Mouse (Mus musculus) forebrain, embryonic 10.5 days (tissue): ENCODE results near the gene Slc25a17. TPM values are rescaled to one million over a fixed set of nuclear protein-coding genes. Genes with fewer than 3 reads are reported as not detected.
A peak's percentile ranks its signal among the peaks of the same experiment; 100 is the strongest.

Experiments
- DNase-seq: peaks from one replicate; pipeline ENCODE4 v3.0.0-alpha.2; 2017; ENCODE audit warnings: low spot score; ENCODE audit errors: extremely low spot score
- H3K27ac ChIP-seq: fragments of 300-500 bp; sonication (generic); 2 replicates; pipeline ENCODE4 v1.5.1; 2016; ENCODE audit warnings: mild to moderate bottlenecking
- H3K27me3 ChIP-seq: fragments of 300-500 bp; sonication (generic); 2 replicates; pipeline ENCODE4 v1.6.1; 2016; ENCODE audit warnings: mild to moderate bottlenecking; ENCODE audit not compliant: poor library complexity, severe bottlenecking
- H3K36me3 ChIP-seq: fragments of 300-500 bp; sonication (generic); replicated peaks from 2 replicates; pipeline ENCODE4 v1.6.1; 2016; ENCODE audit warnings: mild to moderate bottlenecking, moderate library complexity
- H3K4me1 ChIP-seq: fragments of 300-500 bp; sonication (generic); 2 replicates; pipeline ENCODE4 v1.6.1; 2016
- H3K4me3 ChIP-seq: fragments of 300-500 bp; sonication (generic); 2 replicates; pipeline ENCODE4 v1.5.1; 2016; ENCODE audit warnings: mild to moderate bottlenecking, moderate library complexity
- H3K9me3 ChIP-seq: fragments of 300-500 bp; sonication (generic); 2 replicates; pipeline ENCODE4 v1.6.1; 2016; ENCODE audit warnings: mild to moderate bottlenecking, moderate library complexity
- WGBS: fragments of 180-500 bp; shearing (Covaris S2); methylation state at CpG from one replicate; pipeline ENCODE4 v1.1.7; 2016; 5-methylcytosine and 5-hydroxymethylcytosine counted together
- polyA plus RNA-seq: library from polyadenylated mRNA; unstranded; fragments of >200 nt; fragmentation: Nextera tagmentation; extraction: Ambion mirVana; gene quantifications from 2 replicates; pipeline ENCODE4 v1.2.1, GENCODE M21; 2016

Slc25a17 gene
- 82.5 and 83.3 TPM in 2 replicates for polyA plus RNA-seq

GRCm38 (mm10) chr15:81360345-81361021 is at the start of gene Slc25a17:
Gene Slc25a17 (minus strand): TSS chr15:81360812.
- peak; percentile 96 for DNase-seq
- peak within 1 kb of the TSS; percentile 91 for H3K27ac ChIP-seq
- under 1% methylated on average over 30 of the region's 30 CpGs for WGBS
- H3K36me3 ChIP-seq, result peaks cover 35% of the 10 kb centered on the region
- no peaks in the 10 kb centered on the region for H3K27me3 ChIP-seq
- no peaks in the 10 kb centered on the region for H3K9me3 ChIP-seq
- H3K4me3 ChIP-seq, result peak within 1 kb of the TSS; percentile 78
- peaks cover 46% of the 10 kb centered on the region for H3K4me1 ChIP-seq

DNA sequence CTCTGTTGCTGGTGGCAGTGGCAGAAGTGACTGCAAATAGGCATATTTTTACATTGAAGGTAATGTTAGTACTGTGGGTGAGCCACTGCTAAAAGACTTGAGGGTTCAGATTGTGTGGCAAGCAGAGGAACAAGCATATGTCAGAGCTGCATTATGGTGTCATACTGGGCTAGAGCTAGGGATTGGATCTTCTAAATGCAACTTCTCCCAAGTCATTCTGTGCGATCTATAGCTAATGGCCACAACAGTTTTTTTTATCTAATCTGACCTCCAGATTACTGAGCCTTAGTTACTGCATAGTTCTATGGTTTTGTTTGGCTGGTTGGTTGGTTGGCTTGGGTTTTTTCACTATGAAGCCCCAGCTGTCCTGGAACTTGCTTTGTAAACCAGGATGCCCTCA is 47.6 kb upstream of the Slc25a17 start, which contains the start of gene Dnajb7:
Gene Dnajb7 (minus strand): TSS at position 101 of the 400 bp plus-strand sequence.
- H3K36me3 ChIP-seq, result peaks cover 2% of the 10 kb centered on the region; the same call in 1 of the 2 replicates
- 96% methylated on average over 1 of the region's 1 CpGs for WGBS
- no peaks in the 10 kb centered on the region for H3K27me3 ChIP-seq
- H3K27ac ChIP-seq, result no peak within 1 kb of the TSS
- H3K4me1 ChIP-seq, result no peaks in the 10 kb centered on the region
- H3K9me3 ChIP-seq, result no peaks in the 10 kb centered on the region
- no peak within 1 kb of the TSS for H3K4me3 ChIP-seq
- DNase-seq, result no peak

- 89% methylated on average over 3 of the region's 3 CpGs for WGBS
- no peak overlapping the region for H3K4me3 ChIP-seq
Measured at GRCm38 (mm10) chr15:81405008-81405407, 44.4 kb upstream of the Slc25a17 start.

DNA sequence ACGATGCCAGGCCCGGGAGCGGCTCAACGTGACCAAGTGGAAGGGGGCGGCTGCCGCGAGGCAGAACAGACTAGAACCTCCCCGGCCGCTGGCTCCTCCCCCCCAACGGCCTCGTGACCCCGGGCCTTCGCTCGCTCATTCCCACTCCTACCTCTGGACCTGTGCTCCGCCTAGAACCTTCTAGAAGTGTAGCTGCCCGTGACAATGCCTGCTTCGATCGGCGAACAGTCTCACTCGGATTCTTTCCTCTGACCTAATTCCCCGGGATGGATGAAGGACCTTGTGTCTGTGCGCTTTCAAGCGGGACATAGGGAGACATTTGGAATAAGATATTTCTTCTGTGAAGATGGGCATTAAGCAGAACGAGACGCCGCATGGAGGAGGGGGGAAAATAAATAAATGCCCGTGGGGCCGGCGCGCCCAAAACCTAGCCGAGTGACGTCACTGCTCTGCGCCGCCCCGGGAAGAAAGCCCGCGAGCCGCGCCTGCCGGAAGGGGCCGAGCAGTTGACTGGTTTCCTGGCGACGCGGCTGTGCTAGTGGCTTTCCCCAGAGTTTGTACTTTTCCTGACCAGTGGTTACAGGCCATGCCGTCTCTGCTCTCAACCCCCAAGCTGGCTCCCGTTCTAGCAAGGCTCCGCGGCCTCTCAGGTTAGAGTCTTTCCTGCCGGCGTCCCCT is 39.2 kb upstream of the Slc25a17 start, which contains the start of the genes St13 and Xpnpep3:
Gene St13 (minus strand): TSS at position 440 of the 678 bp plus-strand sequence.
Gene Xpnpep3 (plus strand): TSS at position 501 of the 678 bp plus-strand sequence.
- peak; percentile 92 for DNase-seq
- Histone ChIP-seq H3K27ac (peak within 1 kb of the TSS; percentile 97), H3K4me1 (peaks cover 30% of the 10 kb centered on the region), H3K27me3 (no peaks in the 10 kb centered on the region), H3K36me3 (peaks cover 30% of the 10 kb centered on the region), H3K4me3 (peak within 1 kb of the TSS; percentile 90), H3K9me3 (no peaks in the 10 kb centered on the region)
- WGBS, result under 1% methylated on average over 50 of the region's 50 CpGs

More at GRCm38 (mm10) chr15:81405008-81405407, 44.4 kb upstream of the Slc25a17 start:
- H3K36me3 ChIP-seq, result peaks cover 7% of the 10 kb centered on the region; the same call in 1 of the 2 replicates
- no peak overlapping the region for H3K27ac ChIP-seq
- no peaks in the 10 kb centered on the region for H3K9me3 ChIP-seq
- no peaks in the 10 kb centered on the region for H3K27me3 ChIP-seq
- peaks cover 12% of the 10 kb centered on the region for H3K4me1 ChIP-seq
- DNase-seq, result no peak

DNA sequence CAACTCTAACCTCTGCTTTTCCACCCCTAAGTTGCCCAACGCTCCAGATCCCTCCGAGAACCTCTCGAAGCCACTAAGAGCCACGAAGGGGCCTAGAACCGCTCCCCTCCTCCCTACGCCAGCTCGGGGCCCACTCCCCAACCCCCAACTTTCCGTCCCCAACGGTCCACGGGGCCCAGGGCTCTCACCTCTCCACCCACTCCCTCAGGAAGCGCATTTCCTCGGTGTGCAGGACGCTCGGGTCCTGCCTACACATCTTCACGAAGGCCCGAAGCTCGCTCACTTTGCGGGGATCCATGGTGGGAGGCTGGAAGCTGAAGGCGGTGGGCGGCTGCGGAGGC is 38.7 kb upstream of the Slc25a17 start:
- H3K27me3 ChIP-seq, result no peaks in the 10 kb centered on the region
- H3K4me1 ChIP-seq, result peaks cover 30% of the 10 kb centered on the region
- H3K36me3 ChIP-seq, result peaks cover 33% of the 10 kb centered on the region
- H3K4me3 ChIP-seq, result peak overlapping the region; percentile 90
- no peaks in the 10 kb centered on the region for H3K9me3 ChIP-seq
- DNase-seq, result no peak
- WGBS, result under 1% methylated on average over 21 of the region's 21 CpGs
- H3K27ac ChIP-seq, result peak overlapping the region; percentile 97

GRCm38 (mm10) chr15:81398189-81398588 is 37.6 kb upstream of the Slc25a17 start:
- peaks cover 30% of the 10 kb centered on the region for H3K4me1 ChIP-seq
- peaks cover 43% of the 10 kb centered on the region for H3K36me3 ChIP-seq
- H3K27ac ChIP-seq, result peak overlapping the region; percentile 97; the same call in 1 of the 2 replicates
- H3K9me3 ChIP-seq, result no peaks in the 10 kb centered on the region
- no peaks in the 10 kb centered on the region for H3K27me3 ChIP-seq
- H3K4me3 ChIP-seq, result peak overlapping the region; percentile 90
- no peak for DNase-seq

DNA sequence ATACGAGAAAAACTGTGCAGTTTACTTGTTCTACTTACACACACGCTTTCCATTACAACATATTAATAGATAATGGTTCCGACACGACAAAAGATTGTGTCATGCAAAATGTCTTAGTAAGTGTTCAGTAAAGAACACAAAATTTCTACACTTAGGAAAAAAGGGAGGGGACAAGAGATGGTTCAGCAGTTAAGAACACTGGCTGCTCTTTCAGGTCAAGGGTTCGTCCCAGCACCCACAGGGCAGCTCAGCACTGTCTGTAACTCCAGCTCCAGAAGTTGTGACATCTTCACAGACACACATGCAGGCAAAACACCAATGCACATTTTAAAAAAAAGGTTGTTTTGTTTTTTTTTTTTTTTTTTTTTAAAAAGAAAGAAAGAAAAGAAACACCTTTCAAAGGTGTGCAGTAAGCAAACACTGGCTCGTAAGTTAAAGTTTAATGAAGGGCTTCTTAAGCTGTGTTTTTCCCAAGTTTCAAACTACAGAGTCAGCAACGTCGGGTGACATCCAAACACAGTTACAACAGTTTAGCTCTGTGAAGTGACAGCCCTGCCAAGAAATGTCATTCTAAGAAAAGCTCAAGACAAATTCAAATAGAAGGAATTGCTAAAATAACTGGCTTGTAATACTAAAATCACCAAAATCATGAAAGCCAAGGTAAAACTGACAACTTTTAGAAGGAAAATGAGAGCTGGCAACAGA is 33.8 kb upstream of the Slc25a17 start:
- Histone ChIP-seq H3K27me3 (no peaks in the 10 kb centered on the region), H3K9me3 (no peaks in the 10 kb centered on the region), H3K27ac (no peak overlapping the region), H3K4me3 (no peak overlapping the region), H3K4me1 (peaks cover 18% of the 10 kb centered on the region), H3K36me3 (peaks cover 77% of the 10 kb centered on the region)
- WGBS, result 92% methylated on average over 8 of the region's 8 CpGs
- no peak for DNase-seq

DNA sequence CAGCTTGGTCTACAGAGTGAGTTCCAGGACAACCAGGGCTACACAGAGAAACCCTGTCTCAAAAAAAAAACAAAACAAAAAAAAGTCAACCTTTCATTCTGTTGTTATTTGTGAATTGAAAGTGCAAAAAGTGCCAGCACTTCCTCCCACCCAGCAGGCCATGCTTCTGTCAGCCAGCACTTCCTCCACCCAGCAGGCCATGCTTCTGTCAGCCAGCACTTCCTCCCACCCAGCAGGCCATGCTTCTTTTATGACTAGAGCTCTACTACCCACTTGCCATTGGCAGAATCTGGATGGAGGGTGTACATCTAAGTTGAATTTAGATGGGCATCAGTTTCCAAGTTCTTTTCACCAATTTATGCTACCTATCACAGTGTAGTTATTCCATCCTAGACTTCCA is 32.4 kb upstream of the Slc25a17 start:
- no peak overlapping the region for H3K27ac ChIP-seq
- H3K4me3 ChIP-seq, result no peak overlapping the region
- no peaks in the 10 kb centered on the region for H3K27me3 ChIP-seq
- H3K9me3 ChIP-seq, result no peaks in the 10 kb centered on the region
- no peak for DNase-seq
- peaks cover 11% of the 10 kb centered on the region for H3K4me1 ChIP-seq
- H3K36me3 ChIP-seq, result peaks cover 90% of the 10 kb centered on the region

GRCm38 (mm10) chr15:81386327-81386726 is 25.7 kb upstream of the Slc25a17 start:
- Histone ChIP-seq H3K4me1 (no peaks in the 10 kb centered on the region), H3K27ac (no peak overlapping the region), H3K36me3 (peaks cover 99% of the 10 kb centered on the region), H3K4me3 (no peak overlapping the region), H3K9me3 (no peaks in the 10 kb centered on the region), H3K27me3 (no peaks in the 10 kb centered on the region)
- no peak for DNase-seq
- WGBS, result 92% methylated on average over 5 of the region's 5 CpGs

DNA sequence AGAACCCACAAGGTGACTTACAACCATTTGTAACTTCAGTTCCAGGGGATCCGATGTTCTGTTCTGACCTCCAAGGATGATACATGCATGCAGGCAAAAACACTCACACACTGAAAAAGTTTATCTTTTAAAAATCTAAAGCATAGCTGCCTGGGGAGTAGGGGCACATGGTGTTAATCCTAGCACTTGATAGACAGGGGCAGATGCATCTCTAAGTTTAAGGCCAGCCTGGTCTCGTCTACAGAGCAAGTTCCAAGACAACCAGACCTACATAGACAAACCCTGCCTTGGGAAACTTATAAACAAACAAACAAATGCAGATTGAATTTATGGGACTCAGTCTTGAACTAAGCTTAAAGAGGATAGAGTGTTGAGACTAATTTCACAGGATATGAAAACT is 18.2 kb upstream of the Slc25a17 start:
- H3K4me3 ChIP-seq, result no peak overlapping the region
- no peaks in the 10 kb centered on the region for H3K27me3 ChIP-seq
- no peak for DNase-seq
- no peaks in the 10 kb centered on the region for H3K4me1 ChIP-seq
- 87% methylated on average over 2 of the region's 2 CpGs for WGBS
- no peaks in the 10 kb centered on the region for H3K9me3 ChIP-seq
- peaks cover 99% of the 10 kb centered on the region for H3K36me3 ChIP-seq
- H3K27ac ChIP-seq, result no peak overlapping the region

DNA sequence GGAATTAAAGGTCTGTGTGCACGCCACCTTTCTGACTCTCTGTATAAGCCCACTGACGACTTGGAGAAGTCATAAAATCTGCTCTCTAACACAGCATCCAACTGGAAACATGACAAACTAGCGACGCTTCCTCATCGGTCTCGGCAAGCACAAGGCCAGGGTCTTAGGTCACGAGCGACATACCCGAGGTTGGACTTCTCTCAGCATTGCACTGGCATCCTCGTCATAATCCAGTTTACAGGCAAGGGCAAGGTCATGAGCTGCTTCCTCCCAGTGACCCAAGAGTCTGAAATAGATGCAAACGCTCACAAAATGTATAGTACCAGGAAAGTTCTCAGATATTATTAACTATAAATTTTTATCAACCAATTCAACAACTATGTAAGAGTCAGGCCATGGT is 14.0 kb upstream of the Slc25a17 start:
- Histone ChIP-seq H3K36me3 (peaks cover 99% of the 10 kb centered on the region), H3K4me1 (no peaks in the 10 kb centered on the region), H3K9me3 (no peaks in the 10 kb centered on the region), H3K27me3 (no peaks in the 10 kb centered on the region), H3K4me3 (no peak overlapping the region), H3K27ac (no peak overlapping the region)
- WGBS, result 93% methylated on average over 11 of the region's 11 CpGs
- DNase-seq, result no peak

- peaks cover 100% of the 10 kb centered on the region for H3K36me3 ChIP-seq
- WGBS, result 32% methylated on average over 1 of the region's 1 CpGs
- no peak for DNase-seq
- no peak overlapping the region for H3K27ac ChIP-seq
- no peak overlapping the region for H3K4me3 ChIP-seq
- H3K4me1 ChIP-seq, result no peaks in the 10 kb centered on the region
- no peaks in the 10 kb centered on the region for H3K27me3 ChIP-seq
- H3K9me3 ChIP-seq, result no peaks in the 10 kb centered on the region
Measured at GRCm38 (mm10) chr15:81370356-81370755, 9.7 kb upstream of the Slc25a17 start.

- Histone ChIP-seq H3K27me3 (no peaks in the 10 kb centered on the region), H3K4me1 (no peaks in the 10 kb centered on the region), H3K27ac (no peak overlapping the region), H3K4me3 (no peak overlapping the region), H3K9me3 (no peaks in the 10 kb centered on the region), H3K36me3 (peaks cover 100% of the 10 kb centered on the region)
- WGBS, result 93% methylated on average over 1 of the region's 1 CpGs
- no peak for DNase-seq
Measured at GRCm38 (mm10) chr15:81368601-81369000, 8.0 kb upstream of the Slc25a17 start.
